12 mouse cellular contexts compared by ENCODE assay signal in the genomic region with DNA sequence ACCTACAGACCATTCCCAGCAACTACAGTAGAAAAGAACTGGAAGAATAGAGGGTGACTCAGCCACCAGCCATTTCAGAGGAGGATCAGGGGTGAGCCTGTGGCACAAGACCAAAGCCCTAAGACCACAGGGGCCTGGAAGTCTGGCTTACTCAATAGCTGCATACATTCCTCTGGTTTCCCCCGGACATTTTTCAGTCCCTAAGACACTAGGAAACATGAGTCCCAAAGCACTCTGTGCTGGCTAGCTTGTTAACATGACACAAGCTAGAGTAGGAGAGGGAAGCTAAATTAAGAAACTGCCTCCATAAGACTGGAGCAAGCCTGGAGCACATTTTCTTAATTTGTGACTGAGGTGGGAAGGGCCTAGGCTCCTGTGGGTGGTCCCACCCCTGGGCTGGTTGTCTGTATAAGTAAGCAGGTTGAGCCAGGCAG. TPM values are rescaled to one million over a fixed set of nuclear protein-coding genes. Genes with fewer than 3 reads are reported as not detected.
DNase-seq lines count a peak whose midpoint lies in the region; TF ChIP-seq lines count a peak whose summit lies in the region.
"Had no signal": no experiment of that assay in that cellular context is flagged by ENCODE, and none has a peak within 500 bp of the region (broad histone marks: within the 10 kb centered on the region; RNA-seq: fewer than 3 reads in every experiment).

No protein-coding gene starts in this region.

- no peak overlapping the region for H3K4me3 ChIP-seq in heart, adult 2 months
- no peak overlapping the region for H3K4me3 ChIP-seq in embryonic fibroblast, embryonic 13.5 days (ENCODE audit: insufficient read depth, low read length)

- TF ChIP-seq EP300 in heart, adult 2 months (IDR thresholded peaks at IDR 0.05; ENCODE audit: insufficient read depth, low read depth, low read length): no peak

- peaks cover 12% of the 10 kb centered on the region for H3K36me3 ChIP-seq in heart, adult 2 months (ENCODE audit: control insufficient read depth, insufficient read depth, low read length)

- H3K79me2 ChIP-seq in heart, adult 2 months (replicated peaks; ENCODE audit: control insufficient read depth, insufficient read depth, low read length): peaks cover 4% of the 10 kb centered on the region

- TF ChIP-seq CTCF in heart, adult 2 months (IDR thresholded peaks at IDR 0.05): no peak
- no peak for TF ChIP-seq CTCF in embryonic fibroblast, embryonic 13.5 days (IDR thresholded peaks at IDR 0.05; ENCODE audit: borderline replicate concordance, insufficient read depth, low read length)

- 16% methylated on average over 1 of the region's 1 CpGs for WGBS in heart, adult 2 months

- H3K27me3 ChIP-seq in heart, adult 2 months (ENCODE audit: control insufficient read depth, insufficient read depth, low read length): no peaks in the 10 kb centered on the region

- H3K4me1 ChIP-seq in heart, adult 2 months (ENCODE audit: control insufficient read depth, insufficient read depth, low read length): peaks cover 24% of the 10 kb centered on the region; the same call in 1 of the 2 replicates
- H3K4me1 ChIP-seq in embryonic fibroblast, embryonic 13.5 days (ENCODE audit: control insufficient read depth, insufficient read depth, low read length): peaks cover 60% of the 10 kb centered on the region

- peak overlapping the region; percentile 23 for H3K27ac ChIP-seq in heart, adult 2 months
- peak overlapping the region; percentile 98 for H3K27ac ChIP-seq in embryonic fibroblast, embryonic 13.5 days (ENCODE audit: insufficient read depth, low read length)

- no peak for TF ChIP-seq POLR2A in heart, adult 2 months (IDR thresholded peaks at IDR 0.05; ENCODE audit: insufficient read depth, low read depth, low read length)
- TF ChIP-seq POLR2A in embryonic fibroblast, embryonic 13.5 days (IDR thresholded peaks at IDR 0.05; ENCODE audit: low read depth, low read length): no peak

- H3K9ac ChIP-seq in heart, adult 2 months (ENCODE audit: low read depth, low read length): no peak overlapping the region

- intact Hi-C loops in heart, adult 2 months (cut with DNase I): loop anchor here (2.0 kb wide), 1 partner anchor 13 kb away; no protein-coding TSS in a partner anchor

- DNase-seq in heart, adult 2 months: peak; percentile 11 to 17
- DNase-seq in heart, adult 8-10 months (ENCODE audit: low spot score): no peak
- peak; percentile 28 for DNase-seq in urinary bladder, postnatal 14 days (ENCODE audit: low spot score)
- DNase-seq in urinary bladder, adult 18-20 months (ENCODE audit: low spot score in 2 of 2): no peak
- DNase-seq in telencephalon, adult 2 months (ENCODE audit: low read depth, low spot score): peak; percentile 72
- no peak for DNase-seq in embryo, embryonic 10 days (ENCODE audit: low spot score)
- DNase-seq in c-Kit-positive CD71-positive TER-119-positive erythroid progenitor cells, embryonic 14.5 days (ENCODE audit: low spot score): no peak
- DNase-seq: adrenal gland, adult 8-10 months; cerebellum, adult 9-10 months; lung, adult 2 months had no signal

RNA-seq across cellular contexts. Expression of a gene that starts 9.0 kb away (rescaled TPM):
- total RNA-seq in heart, adult 2 months (2021): 10 to 100 TPM; 28.3 to 34.7 TPM
- 35.8 and 39.1 TPM in 2 replicates for polyA plus RNA-seq in heart, adult 2 months (2012; rRNA removed)
- total RNA-seq in heart, adult 8-10 months (2022): 10 to 100 TPM; 26.0 to 39.5 (median 35.6) TPM
- 60.8 and 63.2 TPM in 2 replicates for polyA plus RNA-seq in embryonic fibroblast, embryonic 13.5 days (2011; ENCODE audit: insufficient read length, low read depth, missing spikeins)

RNA-seq across cellular contexts. Expression of a gene that starts 20.5 kb away (rescaled TPM):
- under 1 TPM; 0.21 to 0.34 TPM for total RNA-seq in heart, adult 2 months (2021)
- 0.59 and 0.70 TPM in 2 replicates for polyA plus RNA-seq in heart, adult 2 months (2012; rRNA removed)
- under 1 TPM in 2 of 4 experiments, not detected in 2; 0.12 to 0.14 TPM for total RNA-seq in heart, adult 8-10 months (2022)
- 1.6 and 3.5 TPM in 2 replicates for polyA plus RNA-seq in embryonic fibroblast, embryonic 13.5 days (2011; ENCODE audit: insufficient read length, low read depth, missing spikeins)

RNA-seq across cellular contexts. Expression of a gene that starts 23.4 kb away (rescaled TPM):
- under 1 TPM; 0.23 to 0.39 TPM for total RNA-seq in heart, adult 2 months (2021)
- 0.35 and 0.74 TPM in 2 replicates for polyA plus RNA-seq in heart, adult 2 months (2012; rRNA removed)
- total RNA-seq in heart, adult 8-10 months (2022): under 1 TPM in 2 of 4 experiments, not detected in 2; 0.14 to 0.53 TPM
- polyA plus RNA-seq in embryonic fibroblast, embryonic 13.5 days (2011; ENCODE audit: insufficient read length, low read depth, missing spikeins): 2.6 and 3.3 TPM in 2 replicates
- total RNA-seq: megakaryocyte-erythroid progenitor cell, adult 5-6 weeks had no signal

RNA-seq across cellular contexts. Expression of a gene that starts 25.9 kb away (rescaled TPM):
- total RNA-seq in heart, adult 2 months (2021): 10 to 100 TPM; 72.4 to 82.8 TPM
- polyA plus RNA-seq in heart, adult 2 months (2012; rRNA removed): 136 and 142 TPM in 2 replicates
- total RNA-seq in heart, adult 8-10 months (2022): 10 to 100 TPM; 82.2 to 91.1 (median 85.5) TPM
- 114 and 133 TPM in 2 replicates for polyA plus RNA-seq in embryonic fibroblast, embryonic 13.5 days (2011; ENCODE audit: insufficient read length, low read depth, missing spikeins)

RNA-seq across cellular contexts. Expression of a gene that starts 26.0 kb away (rescaled TPM):
- total RNA-seq in heart, adult 2 months (2021): 10 to 100 TPM; 20.2 to 24.7 TPM
- 19.1 and 25.8 TPM in 2 replicates for polyA plus RNA-seq in heart, adult 2 months (2012; rRNA removed)
- total RNA-seq in heart, adult 8-10 months (2022): 10 to 100 TPM; 20.4 to 25.6 (median 22.7) TPM
- 61.1 and 63.6 TPM in 2 replicates for polyA plus RNA-seq in embryonic fibroblast, embryonic 13.5 days (2011; ENCODE audit: insufficient read length, low read depth, missing spikeins)

Comparison
In these comparisons a context has a peak if more than half of its experiments do, and no peak if none do; other contexts are left out.
1. DNase-seq: peak in heart, adult 2 months (2 of 2), urinary bladder, postnatal 14 days (single experiment) and telencephalon, adult 2 months (single experiment); none in heart, adult 8-10 months (single experiment), urinary bladder, adult 18-20 months (0 of 2), embryo, embryonic 10 days (single experiment) and c-Kit-positive CD71-positive TER-119-positive erythroid progenitor cells, embryonic 14.5 days (single experiment).